Mouse (Mus musculus): ENCODE results near the gene Fxyd4.

GRCm38 (mm10) chr6:117893435-117893834, 44.1 kb downstream of the Fxyd4 start:
- TF ChIP-seq CTCF (IDR thresholded peaks at IDR 0.05; ENCODE audit: control insufficient read depth, insufficient read depth, low read length), result no peak
- TF ChIP-seq POLR2A (IDR thresholded peaks at IDR 0.05; ENCODE audit: borderline replicate concordance, control insufficient read depth, low read depth, low read length), result no peak
